Mouse (Mus musculus) left cerebral cortex, postnatal 36 days (tissue): ENCODE data around the gene B3gnt2. TPM values are rescaled to one million over a fixed set of nuclear protein-coding genes. Genes with fewer than 3 reads are reported as not detected.

Experiments
- DNase-seq, 2 experiments: peaks; one replicate each; pipeline ENCODE4 v3.0.0; 2021 to 2022; ENCODE audit warnings: low spot score in 2 of 2, mixed read lengths in 1 of 2
- intact Hi-C: fragments of 180-260 bp; cut with DNase I; formaldehyde crosslinking; loops from one replicate; pipeline ENCODE4 v1.15.1; 2025
- total RNA-seq, 2 experiments: library from RNA; stranded (reverse); gene quantifications; 2 replicates each; pipeline ENCODE4 v1.2.3; 2021

Gene B3gnt2
- total RNA-seq, 2 experiments from 2014 or later, result 14.1 to 15.9 TPM

DNA sequence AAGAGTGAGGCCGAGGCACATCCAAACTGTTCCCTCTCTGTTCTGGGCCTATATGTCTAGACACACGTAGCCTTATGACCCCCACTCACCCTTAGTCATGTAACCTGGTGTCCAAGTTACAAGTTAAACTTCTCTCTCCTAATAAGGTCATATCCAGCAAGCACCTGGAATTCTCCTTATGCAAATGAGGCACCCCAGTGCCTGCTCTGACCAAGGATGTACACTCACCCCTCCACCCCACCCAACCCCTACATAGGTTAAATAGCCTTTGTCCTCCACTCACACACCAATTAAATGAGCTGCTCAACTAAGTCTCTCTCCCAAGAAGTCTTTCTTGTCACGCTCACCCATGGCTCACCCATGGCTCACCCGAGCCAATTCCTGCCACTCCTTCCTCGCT is 69.0 kb downstream of the B3gnt2 start:
- DNase-seq, result no peak
- intact Hi-C loops, result no loop called here

GRCm38 (mm10) chr11:22787833-22788232 is 72.9 kb downstream of the B3gnt2 start:
- intact Hi-C loops, result no loop called here
- no peak for DNase-seq

GRCm38 (mm10) chr11:22784477-22784876 is 76.3 kb downstream of the B3gnt2 start:
- no peak for DNase-seq
- intact Hi-C loops, result no loop called here

DNA sequence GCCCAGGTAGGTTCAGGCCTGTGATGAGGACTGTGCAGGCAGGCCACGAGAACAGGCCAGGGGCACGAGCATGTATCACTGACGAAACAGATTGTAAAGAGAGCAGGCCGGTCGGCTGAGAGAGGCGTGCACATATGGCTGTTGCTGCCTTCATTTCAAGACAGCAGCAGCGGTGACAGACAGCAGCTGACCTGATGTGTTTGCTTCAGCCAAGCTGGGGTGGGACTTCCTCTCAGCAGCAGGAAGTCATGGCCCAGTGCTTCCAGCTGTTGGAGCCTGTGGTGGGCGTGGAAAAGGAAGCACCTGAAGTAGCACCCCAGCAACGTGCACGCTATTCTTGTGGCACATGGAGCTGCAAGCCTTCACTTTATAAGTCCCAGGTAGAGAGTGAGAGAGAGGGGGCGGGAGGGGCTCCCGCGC is 78.0 kb downstream of the B3gnt2 start:
- intact Hi-C loops, result no loop called here
- no peak for DNase-seq

GRCm38 (mm10) chr11:22781190-22781589 is 79.6 kb downstream of the B3gnt2 start:
- no peak for DNase-seq
- intact Hi-C loops, result no loop called here

DNA sequence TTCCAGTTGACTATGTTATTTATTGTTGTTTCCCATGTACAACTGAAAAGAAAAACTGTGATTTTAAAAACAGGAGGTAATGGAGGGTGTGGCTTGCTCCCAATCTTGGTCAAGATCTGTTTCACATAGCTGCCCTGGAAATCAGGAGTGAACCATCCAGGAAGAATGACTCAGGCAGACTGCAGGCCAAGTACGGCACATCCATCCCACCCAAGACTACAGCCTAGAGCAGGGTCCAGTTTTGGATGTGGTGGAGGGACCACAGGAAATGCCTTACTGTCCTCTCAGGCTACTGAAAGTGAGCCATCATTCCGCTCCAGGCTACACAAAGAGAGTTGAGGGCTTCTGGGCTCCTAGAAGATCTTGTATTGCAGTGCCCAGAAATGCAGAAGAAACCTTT is 80.0 kb downstream of the B3gnt2 start:
- intact Hi-C loops, result no loop called here
- no peak for DNase-seq

GRCm38 (mm10) chr11:22779821-22780551 is 80.8 kb downstream of the B3gnt2 start:
- no peak for DNase-seq
- intact Hi-C loops, result no loop called here

DNA sequence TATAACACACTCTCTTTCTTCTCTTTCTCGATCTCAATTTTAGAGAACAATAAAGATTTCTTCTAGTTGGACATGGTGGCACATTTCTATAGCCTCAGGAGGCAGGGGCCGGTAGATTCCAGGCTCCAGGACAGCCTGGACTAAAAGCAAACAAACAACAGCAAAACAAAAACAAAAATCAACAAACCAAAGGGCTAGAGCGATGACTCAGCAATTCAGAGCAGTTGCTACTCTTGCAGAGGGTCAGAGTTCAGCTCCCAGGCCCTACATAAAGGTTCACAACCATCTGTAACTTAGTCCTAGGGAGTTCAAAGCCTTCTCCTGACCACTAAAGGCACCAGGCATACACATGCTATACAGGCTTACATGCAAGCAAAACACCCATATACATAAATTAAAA is 82.2 kb downstream of the B3gnt2 start:
- no peak for DNase-seq
- intact Hi-C loops, result no loop called here

GRCm38 (mm10) chr11:22777531-22777930 is 83.2 kb downstream of the B3gnt2 start:
- intact Hi-C loops, result no loop called here
- DNase-seq, result no peak

DNA sequence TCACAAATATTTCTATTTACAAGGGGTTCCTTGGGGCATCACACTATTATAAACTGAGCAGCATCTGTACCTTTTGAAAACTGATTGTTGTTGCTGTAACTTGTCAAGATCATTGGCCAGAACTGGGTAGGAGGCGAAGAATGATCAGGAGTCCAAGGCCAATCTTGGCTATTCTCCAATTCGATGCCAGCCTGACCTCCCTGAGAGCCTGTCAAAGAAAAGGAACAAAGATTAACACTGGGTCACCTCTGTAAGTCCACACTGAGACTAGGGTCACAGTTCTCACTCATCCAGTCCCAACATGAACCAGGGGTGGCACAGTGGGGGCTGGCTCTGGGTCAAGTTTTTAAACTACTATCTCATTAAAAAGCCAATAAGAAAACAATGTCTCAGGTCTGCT is 85.9 kb downstream of the B3gnt2 start:
- DNase-seq, result no peak
- intact Hi-C loops, result no loop called here

- intact Hi-C loops, result no loop called here
Observed at GRCm38 (mm10) chr11:22766238-22766637, 94.5 kb downstream of the B3gnt2 start.

GRCm38 (mm10) chr11:22765425-22765824 is 95.3 kb downstream of the B3gnt2 start:
- intact Hi-C loops, result no loop called here
- DNase-seq, result no peak

More at GRCm38 (mm10) chr11:22766238-22766637, 94.5 kb downstream of the B3gnt2 start:
- no peak for DNase-seq

DNA sequence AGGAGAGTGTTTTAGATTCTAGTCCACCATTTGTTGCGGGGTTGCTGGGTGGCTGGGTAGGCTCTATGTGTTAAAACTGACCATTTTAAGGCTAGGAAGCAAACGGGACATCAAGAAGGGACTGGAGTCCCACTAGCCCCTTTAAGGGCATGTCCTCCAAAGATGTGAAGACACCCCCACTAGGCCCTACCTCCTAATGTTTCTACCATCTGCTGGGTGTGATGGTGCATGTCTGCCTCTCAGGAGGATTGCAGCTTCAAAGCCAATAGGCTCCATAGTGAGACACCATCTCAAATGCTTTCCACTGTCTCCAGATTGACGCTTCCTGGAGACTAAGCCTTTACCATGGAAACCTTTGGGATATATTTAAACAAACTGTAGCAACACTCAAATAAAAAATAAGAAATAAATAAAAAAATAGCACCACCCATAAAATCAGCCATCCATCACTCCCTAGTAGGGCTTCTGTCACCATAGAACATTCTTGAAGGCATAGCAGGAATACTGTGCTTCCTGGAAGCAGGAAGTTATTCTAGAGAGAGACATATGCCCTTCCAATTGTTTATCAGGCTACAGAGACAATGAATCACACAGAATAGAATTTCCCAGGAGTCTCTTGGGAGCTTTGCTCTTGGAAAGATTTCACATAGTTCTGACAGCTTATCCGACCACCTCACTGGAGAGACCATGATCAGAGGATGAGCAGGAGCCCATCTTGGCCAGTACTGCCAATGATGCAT is 97.0 kb downstream of the B3gnt2 start:
- no peak for DNase-seq
- intact Hi-C loops, result no loop called here

DNA sequence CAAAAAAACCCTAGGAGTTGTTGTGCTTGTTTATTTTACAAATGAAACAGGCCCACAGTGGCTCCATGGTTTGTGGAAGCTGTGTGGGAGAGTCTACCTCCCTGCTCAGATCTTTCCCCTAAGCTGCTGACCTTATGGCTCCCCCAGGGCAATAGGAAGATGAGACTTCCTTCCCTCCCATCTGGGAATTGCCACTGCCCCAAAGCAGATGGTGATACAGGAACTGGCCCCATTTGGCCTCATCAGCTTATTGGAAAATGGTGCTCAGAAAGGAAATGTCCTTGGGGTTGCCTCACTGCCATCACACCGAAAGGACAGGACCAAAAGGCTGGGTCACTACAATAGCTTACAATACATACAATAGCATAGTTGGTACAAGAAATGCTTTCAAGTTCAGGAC is 97.7 kb downstream of the B3gnt2 start:
- intact Hi-C loops, result no loop called here

DNA sequence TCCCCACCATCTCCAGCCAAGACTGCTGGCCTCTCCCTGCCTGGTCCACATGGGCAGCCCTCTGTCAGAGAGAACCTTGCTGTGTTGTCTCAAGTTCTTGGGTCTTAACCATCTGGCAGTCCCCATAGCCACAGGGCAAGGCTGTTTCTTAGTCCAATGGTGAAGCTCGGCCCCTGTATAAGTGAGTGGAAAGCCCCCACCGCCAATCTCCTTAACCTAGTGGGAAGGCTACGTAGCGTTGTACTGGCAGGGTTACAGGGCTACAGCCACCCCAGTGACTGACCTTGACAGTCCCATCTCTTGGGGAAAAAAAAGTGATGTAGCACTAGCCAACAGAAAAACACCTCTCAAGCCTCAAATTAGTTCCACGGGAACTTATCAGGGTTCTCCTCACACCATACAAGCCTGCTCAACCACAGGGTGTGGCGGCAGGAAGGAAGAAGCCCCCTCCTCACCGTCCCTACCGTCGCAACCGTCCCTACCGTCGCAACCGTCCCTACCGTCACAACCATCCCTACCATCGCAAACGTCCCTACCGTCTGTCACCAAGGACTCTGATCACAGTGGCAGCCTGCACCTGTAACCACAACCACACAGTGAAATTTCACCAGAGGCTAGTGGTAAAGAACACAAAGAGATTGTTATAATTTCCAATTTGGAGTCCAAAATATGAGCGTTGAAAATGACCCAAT is 98.4 kb downstream of the B3gnt2 start:
- intact Hi-C loops, result no loop called here
- no peak for DNase-seq

More for the DNA sequence above, 97.7 kb downstream of the B3gnt2 start:
- DNase-seq, result no peak

- no peak for DNase-seq
- intact Hi-C loops, result no loop called here
Observed at GRCm38 (mm10) chr11:22759783-22760182, 101.0 kb downstream of the B3gnt2 start.

GRCm38 (mm10) chr11:22756168-22756980 is 104.4 kb downstream of the B3gnt2 start:
- no peak for DNase-seq
- intact Hi-C loops, result no loop called here

DNA sequence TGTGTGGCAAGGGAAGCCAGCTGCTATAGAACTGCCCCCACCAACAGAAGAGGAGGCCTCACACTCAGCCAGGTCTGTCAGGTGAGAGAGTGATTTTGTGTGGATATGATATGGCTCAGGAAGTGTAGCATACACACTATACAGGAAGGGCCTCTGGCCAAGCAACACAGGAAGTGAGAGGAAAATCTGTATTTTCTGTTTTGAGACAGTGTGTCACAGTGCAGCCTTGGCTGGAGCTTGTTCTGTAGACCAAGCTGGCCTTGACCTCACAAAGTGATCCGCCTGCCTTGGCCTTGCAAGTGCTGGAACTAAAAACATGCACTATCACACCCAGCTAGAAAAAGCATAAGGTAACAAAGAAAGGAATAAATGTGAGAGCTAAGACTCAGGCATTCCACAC is 105.6 kb downstream of the B3gnt2 start:
- no peak for DNase-seq
- intact Hi-C loops, result no loop called here

- DNase-seq, result no peak
- intact Hi-C loops, result no loop called here
Observed at GRCm38 (mm10) chr11:22752596-22752995, 108.2 kb downstream of the B3gnt2 start.

GRCm38 (mm10) chr11:22751592-22751991 is 109.2 kb downstream of the B3gnt2 start:
- no peak for DNase-seq
- intact Hi-C loops, result no loop called here
